Mouse (Mus musculus) liver, embryonic 14.5 days (tissue): ENCODE results near the gene Ttll11. TPM values are rescaled to one million over a fixed set of nuclear protein-coding genes. Genes with fewer than 3 reads are reported as not detected.

Experiments
- ATAC-seq: fragments of 200-750 bp; cut with Nextera tagmentation; 2 replicates; pipeline ENCODE4 v1.8.0; 2017; ENCODE audit warnings: moderate number of reproducible peaks, mild to moderate bottlenecking, moderate library complexity; ENCODE audit not compliant: insufficient read depth
- DNase-seq, 3 experiments: peaks; one replicate each; pipeline ENCODE4 v3.0.0-alpha.2; 2012 to 2013; ENCODE audit warnings: low read depth in 3 of 3, low spot score in 3 of 3
- H3K27ac ChIP-seq: fragments of 300-500 bp; sonication (generic); 2 replicates; pipeline ENCODE4 v1.5.1; 2014; ENCODE audit warnings: moderate library complexity, mild to moderate bottlenecking, control low read depth, inconsistent platforms
- H3K27me3 ChIP-seq: fragments of 300-500 bp; sonication (generic); 2 replicates; pipeline ENCODE4 v1.6.1; 2014; ENCODE audit warnings: mild to moderate bottlenecking, low read length, moderate library complexity; ENCODE audit not compliant: control insufficient read depth, insufficient read depth
- H3K36me3 ChIP-seq: fragments of 300-500 bp; sonication (generic); replicated peaks from 2 replicates; pipeline ENCODE4 v1.6.1; 2014; ENCODE audit warnings: low read depth; ENCODE audit not compliant: control insufficient read depth, insufficient read depth
- H3K4me1 ChIP-seq, 2 experiments: fragments of 200-500 bp in 1 of 2; fragments of 300-500 bp in 1 of 2; sonication (generic) in 1 of 2; replicated peaks; 2 replicates each; pipeline ENCODE4 v1.6.1; 2012 to 2014; ENCODE audit warnings: antibody characterized with exemption in 1 of 2, inconsistent platforms in 1 of 2, low read length in 1 of 2; ENCODE audit not compliant: control insufficient read depth in 2 of 2, insufficient read depth in 2 of 2
- H3K4me2 ChIP-seq: fragments of 300-500 bp; sonication (generic); 2 replicates; pipeline ENCODE4 v1.6.1; 2014; ENCODE audit warnings: low read depth, mild to moderate bottlenecking, control low read depth, moderate library complexity
- H3K4me3 ChIP-seq, 2 experiments: fragments of 200-500 bp in 1 of 2; fragments of 300-500 bp in 1 of 2; sonication (generic) in 1 of 2; 2 replicates each; pipeline ENCODE4 v1.5.1; 2012 to 2014; ENCODE audit warnings: low read depth in 2 of 2, low read length in 2 of 2, mild to moderate bottlenecking in 2 of 2, control low read depth in 1 of 2, inconsistent platforms in 1 of 2, moderate library complexity in 1 of 2; ENCODE audit not compliant: insufficient read depth in 1 of 2
- H3K9ac ChIP-seq: fragments of 300-500 bp; sonication (generic); replicated peaks from 2 replicates; pipeline ENCODE4 v1.6.1; 2014; ENCODE audit warnings: mild to moderate bottlenecking, control low read depth, moderate library complexity
- H3K9me3 ChIP-seq: fragments of 300-500 bp; sonication (generic); 2 replicates; pipeline ENCODE4 v1.6.1; 2016; ENCODE audit warnings: low read length, mixed read lengths; ENCODE audit not compliant: control insufficient read depth
- CTCF ChIP-seq: IDR thresholded peaks from 2 replicates; pipeline ENCODE4 v1.5.1; 2016; ENCODE audit warnings: antibody characterized with exemption, low read depth, control low read depth
- EP300 ChIP-seq: IDR thresholded peaks from 2 replicates; pipeline ENCODE4 v1.6.1; 2016; ENCODE audit warnings: antibody characterized with exemption, low read depth
- WGBS: fragments of 180-500 bp; shearing (Covaris S2); extraction: QIAGEN DNeasy Blood & Tissue Kit; methylation state at CpG from one replicate; pipeline ENCODE4 v1.1.7; 2014; ENCODE audit not compliant: insufficient replicate concordance; 5-methylcytosine and 5-hydroxymethylcytosine counted together
- polyA plus RNA-seq, 2 experiments: library from polyadenylated mRNA; depleted of rRNA in 1 of 2; stranded (reverse) in 1 of 2; unstranded in 1 of 2; fragments of >200 nt; fragmentation: Nextera tagmentation in 1 of 2; extraction: Ambion mirVana in 1 of 2; gene quantifications; 2 replicates each; pipeline versions ENCODE4 v1.2.1 to v1.2.3; 2012 to 2014

Gene Ttll11
- polyA plus RNA-seq, 2 experiments = 0.42 to 0.83 TPM

GRCm38 (mm10) chr2:35767834-35768537 lies 211.7 kb downstream of the Ttll11 start:
- Histone ChIP-seq H3K4me1 (no peaks in the 10 kb centered on the region), H3K9me3 (no peaks in the 10 kb centered on the region), H3K9ac (no peak overlapping the region), H3K27ac (no peak overlapping the region), H3K4me3 (no peak overlapping the region), H3K36me3 (no peaks in the 10 kb centered on the region), H3K4me2 (no peak overlapping the region), H3K27me3 (no peaks in the 10 kb centered on the region)
- TF ChIP-seq EP300 (no peak), CTCF (no peak)
- DNase-seq (no peak), ATAC-seq (no peak)
- 29% methylated on average over 14 of the region's 14 CpGs for WGBS

DNA sequence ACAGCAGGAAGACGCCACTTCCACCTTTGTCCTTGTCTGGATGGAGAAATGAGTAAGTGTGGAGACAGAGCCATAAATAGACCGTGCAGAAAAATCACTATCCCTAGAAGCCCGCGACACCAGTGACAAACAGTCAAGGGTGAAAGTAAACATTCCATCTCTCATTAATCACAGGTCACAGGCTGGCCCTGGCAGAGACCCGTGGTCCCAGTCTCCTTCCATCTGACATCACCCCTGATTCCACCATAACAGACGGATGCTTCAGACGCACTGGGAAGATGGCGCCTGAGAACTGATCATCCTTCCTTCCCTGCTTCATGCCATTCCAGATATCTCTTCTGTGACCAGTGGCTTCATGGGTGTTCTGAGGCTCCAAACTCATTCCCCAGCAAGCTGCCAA lies 215.4 kb downstream of the Ttll11 start:
- H3K4me1 ChIP-seq = no peaks in the 10 kb centered on the region
- no peak overlapping the region for H3K4me2 ChIP-seq
- 59% methylated on average over 8 of the region's 8 CpGs for WGBS
- H3K36me3 ChIP-seq = no peaks in the 10 kb centered on the region
- TF ChIP-seq EP300 = no peak
- no peak for TF ChIP-seq CTCF
- DNase-seq (no peak), ATAC-seq (no peak)
- H3K27me3 ChIP-seq = no peaks in the 10 kb centered on the region
- H3K9me3 ChIP-seq = no peaks in the 10 kb centered on the region
- H3K9ac ChIP-seq = no peak overlapping the region
- no peak overlapping the region for H3K27ac ChIP-seq
- H3K4me3 ChIP-seq = no peak overlapping the region

DNA sequence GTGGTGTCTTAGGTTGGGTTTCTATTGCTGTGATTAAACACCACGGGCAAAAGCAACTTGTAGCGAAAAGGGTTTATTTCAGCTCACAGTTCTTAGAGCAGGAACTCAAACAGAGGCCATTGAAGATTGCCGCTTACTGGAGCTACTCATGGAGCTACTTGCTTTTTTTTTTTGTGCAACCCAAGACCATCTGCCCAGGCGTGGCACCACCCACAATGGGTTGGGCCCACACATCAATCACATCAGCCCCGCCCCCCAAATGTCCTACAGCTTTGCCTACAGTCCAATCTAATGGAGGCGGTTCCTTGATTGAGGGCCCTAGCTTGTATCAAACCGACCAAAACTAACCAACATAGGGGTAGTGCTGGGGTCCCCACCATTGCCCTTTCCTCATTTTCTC lies 215.9 kb downstream of the Ttll11 start:
- H3K4me3 ChIP-seq = no peak overlapping the region
- no peak for TF ChIP-seq CTCF
- TF ChIP-seq EP300 = no peak
- 72% methylated on average over 7 of the region's 7 CpGs for WGBS
- ATAC-seq (no peak), DNase-seq (no peak)
- H3K4me1 ChIP-seq = no peaks in the 10 kb centered on the region
- H3K36me3 ChIP-seq = no peaks in the 10 kb centered on the region
- no peaks in the 10 kb centered on the region for H3K9me3 ChIP-seq
- no peak overlapping the region for H3K4me2 ChIP-seq
- no peaks in the 10 kb centered on the region for H3K27me3 ChIP-seq
- no peak overlapping the region for H3K27ac ChIP-seq
- no peak overlapping the region for H3K9ac ChIP-seq

- Histone ChIP-seq H3K4me3 (no peak overlapping the region), H3K36me3 (no peaks in the 10 kb centered on the region), H3K27me3 (no peaks in the 10 kb centered on the region), H3K27ac (no peak overlapping the region), H3K4me2 (no peak overlapping the region), H3K9me3 (no peaks in the 10 kb centered on the region), H3K9ac (no peak overlapping the region), H3K4me1 (no peaks in the 10 kb centered on the region)
- 56% methylated on average over 5 of the region's 5 CpGs for WGBS
- DNase-seq (no peak), ATAC-seq (no peak)
- TF ChIP-seq CTCF (peak; percentile 35), EP300 (no peak)
Observed at GRCm38 (mm10) chr2:35761458-35761857, 218.3 kb downstream of the Ttll11 start.

GRCm38 (mm10) chr2:35760867-35761266 lies 218.8 kb downstream of the Ttll11 start:
- Histone ChIP-seq H3K9me3 (no peaks in the 10 kb centered on the region), H3K4me1 (no peaks in the 10 kb centered on the region), H3K4me3 (no peak overlapping the region), H3K36me3 (no peaks in the 10 kb centered on the region), H3K9ac (no peak overlapping the region), H3K27me3 (no peaks in the 10 kb centered on the region), H3K4me2 (no peak overlapping the region), H3K27ac (no peak overlapping the region)
- no peak for TF ChIP-seq EP300
- no peak for TF ChIP-seq CTCF
- DNase-seq = no peak
- no peak for ATAC-seq
